Mouse (Mus musculus): ENCODE data around the gene Creld1.

- TF ChIP-seq CTCF (conservative IDR thresholded peaks at IDR 0.05; ENCODE audit: low read length) (no peak), NANOG (IDR thresholded peaks at IDR 0.05; ENCODE audit: borderline replicate concordance, low read length) (no peak), POU5F1 (IDR thresholded peaks at IDR 0.05; ENCODE audit: borderline replicate concordance, low read length) (no peak)
Observed at GRCm38 (mm10) chr6:113501388-113502084, 18.4 kb downstream of the Creld1 start, which contains the start of gene Prrt3.

Data from E14TG2a.4 (cell line).